Mouse (Mus musculus): Measurements from ENCODE around the gene Hils1. TPM values are rescaled to one million over a fixed set of nuclear protein-coding genes. Genes with fewer than 3 reads are reported as not detected.

The Hils1 gene
- total and polyA plus RNA-seq, 3 experiments, result not detected

GRCm38 (mm10) chr11:95007418-95007817 lies 40.0 kb downstream of the Hils1 start (continued):
- TF ChIP-seq HCFC1 (IDR thresholded peaks at IDR 0.05; ENCODE audit: low read depth, low read length) (0 out of 2 replicates have a peak, but pooled peaks have one; percentile 5), UBTF (IDR thresholded peaks at IDR 0.05; ENCODE audit: borderline replicate concordance, insufficient read depth, low read depth, low read length) (no peak), CHD2 (IDR thresholded peaks at IDR 0.05; ENCODE audit: low read length) (0 out of 2 replicates have a peak, but pooled peaks have one; percentile 21), MAZ (IDR thresholded peaks at IDR 0.05; ENCODE audit: low read depth, low read length) (no peak), SMC3 (IDR thresholded peaks at IDR 0.05; ENCODE audit: low read depth, low read length) (no peak), MEF2A (IDR thresholded peaks at IDR 0.05; ENCODE audit: extremely low read depth, insufficient replicate concordance, low read depth, low read length, poor library complexity, severe bottlenecking) (no peak)

GRCm38 (mm10) chr11:95008661-95009628 lies 41.6 kb downstream of the Hils1 start:
- H3K4me1 ChIP-seq (ENCODE audit: control insufficient read depth in 1 of 2, insufficient read depth in 2 of 2, low read length in 2 of 2), result peaks cover 8 to 59% of the 10 kb centered on the region in 2 experiments
- H3K79me2 ChIP-seq (ENCODE audit: control insufficient read depth, insufficient read depth, low read length, poor library complexity), result peaks cover 25% of the 10 kb centered on the region
- peak; percentile 82 for DNase-seq (ENCODE audit: low read depth, low spot score)
- H3K4me3 ChIP-seq (ENCODE audit: control insufficient read depth in 1 of 2, insufficient read depth in 1 of 2, low read depth in 2 of 2, low read length in 2 of 2), result peak overlapping the region; percentile 70 to 80
- no peaks in the 10 kb centered on the region for H3K27me3 ChIP-seq (ENCODE audit: control insufficient read depth in 1 of 2, insufficient read depth in 2 of 2, low read length in 2 of 2)
- peak overlapping the region; percentile 74 for H3K27ac ChIP-seq (ENCODE audit: control insufficient read depth, low read depth, low read length)
- peaks cover 0 to 43% of the 10 kb centered on the region in 2 experiments; a peak in 2 of 4 replicates for H3K36me3 ChIP-seq (ENCODE audit: control insufficient read depth in 1 of 2, insufficient read depth in 2 of 2, low read length in 2 of 2)
- TF ChIP-seq NELFE (IDR thresholded peaks at IDR 0.05; ENCODE audit: low read depth, low read length), result peak; percentile 14; the same call in 1 of the 2 replicates
- TF ChIP-seq CHD2 (IDR thresholded peaks at IDR 0.05; ENCODE audit: low read length), result no peak; the same call in 1 of the 2 replicates
- peak; percentile 87; the same call in 1 of the 2 replicates for TF ChIP-seq CHD1 (IDR thresholded peaks at IDR 0.05; ENCODE audit: low read depth, low read length)
- no peak for TF ChIP-seq USF1 (IDR thresholded peaks at IDR 0.05; ENCODE audit: low read depth, low read length)
- TF ChIP-seq ZMIZ1 (IDR thresholded peaks at IDR 0.05; ENCODE audit: low read depth, low read length), result peak; percentile 47; the same call in 1 of the 2 replicates
- TF ChIP-seq POLR2AphosphoS2 (IDR thresholded peaks at IDR 0.05; ENCODE audit: low read length), result peak; percentile 0; the same call in 1 of the 2 replicates
- peak in 1 of 2 experiments; percentile 64; a peak in 2 of 4 replicates for TF ChIP-seq POLR2A (IDR thresholded peaks at IDR 0.05; ENCODE audit: control insufficient read depth in 1 of 2, insufficient read depth in 1 of 2, low read depth in 1 of 2, low read length in 2 of 2, poor library complexity in 1 of 2)
- TF ChIP-seq HCFC1 (IDR thresholded peaks at IDR 0.05; ENCODE audit: low read depth, low read length), result peak; percentile 65
- no peak for TF ChIP-seq ZKSCAN1 (IDR thresholded peaks at IDR 0.05; ENCODE audit: low read depth, low read length)
- TF ChIP-seq RCOR1 (IDR thresholded peaks at IDR 0.05; ENCODE audit: low read depth, low read length), result peak; percentile 32; the same call in 1 of the 2 replicates
- 0 out of 2 replicates have a peak, but pooled peaks have one; percentile 33 for TF ChIP-seq MAX (IDR thresholded peaks at IDR 0.05; ENCODE audit: low read length)
- TF ChIP-seq MYB (IDR thresholded peaks at IDR 0.05; ENCODE audit: low read depth, low read length), result no peak; the same call in 1 of the 2 replicates
- TF ChIP-seq MAZ (IDR thresholded peaks at IDR 0.05; ENCODE audit: low read depth, low read length), result peak; percentile 68
- TF ChIP-seq ELF1 (IDR thresholded peaks at IDR 0.05; ENCODE audit: low read depth, low read length), result peak; percentile 62
- no peak for TF ChIP-seq UBTF (IDR thresholded peaks at IDR 0.05; ENCODE audit: borderline replicate concordance, insufficient read depth, low read depth, low read length)
- TF ChIP-seq MXI1 (IDR thresholded peaks at IDR 0.05; ENCODE audit: low read depth, low read length), result peak; percentile 84
- peak; percentile 76; the same call in 1 of the 2 replicates for TF ChIP-seq SIN3A (IDR thresholded peaks at IDR 0.05; ENCODE audit: low read length)
- TF ChIP-seq ZC3H11A (IDR thresholded peaks at IDR 0.05; ENCODE audit: low read depth, low read length), result no peak; the same call in 1 of the 2 replicates
- 0 out of 2 replicates have a peak, but pooled peaks have one; percentile 44 for TF ChIP-seq ETS1 (IDR thresholded peaks at IDR 0.05; ENCODE audit: low read depth, low read length)
- TF ChIP-seq POLR2AphosphoS5 (IDR thresholded peaks at IDR 0.05; ENCODE audit: borderline replicate concordance, low read depth, low read length), result no peak; the same call in 1 of the 2 replicates
- no peak for TF ChIP-seq RAD21 (IDR thresholded peaks at IDR 0.05; ENCODE audit: low read depth, low read length)
- no peak for TF ChIP-seq USF2 (IDR thresholded peaks at IDR 0.05; ENCODE audit: borderline replicate concordance in 1 of 2, insufficient read depth in 1 of 2, low read depth in 1 of 2, low read length in 2 of 2)
- TF ChIP-seq GABPA (IDR thresholded peaks at IDR 0.05; ENCODE audit: low read depth, low read length), result no peak
- peak; percentile 91 for TF ChIP-seq TBP (IDR thresholded peaks at IDR 0.05; ENCODE audit: low read depth, low read length)
- TF ChIP-seq CTCF (IDR thresholded peaks at IDR 0.05 in 2 of 3, conservative IDR thresholded peaks at IDR 0.05 in 1 of 3; ENCODE audit: control insufficient read depth in 1 of 3, insufficient read depth in 1 of 3, low read depth in 2 of 3, low read length in 3 of 3, poor library complexity in 1 of 3, severe bottlenecking in 1 of 3), result no peak
- no peaks in the 10 kb centered on the region for H3K9me3 ChIP-seq (replicated peaks; ENCODE audit: insufficient read depth, low read length)
- H3K9ac ChIP-seq (ENCODE audit: control insufficient read depth, low read depth, low read length, poor library complexity, severe bottlenecking), result peak overlapping the region; percentile 91
